Mouse (Mus musculus): ENCODE results near the gene Dnah7c.
A peak's percentile ranks its signal among the peaks of the same experiment; 100 is the strongest.
"Not testable (repeated sequence)": the region's sequence is repeated elsewhere in the genome, so short reads cannot be mapped to it uniquely, and the experiment has no call there.

Dnah7c gene

DNA sequence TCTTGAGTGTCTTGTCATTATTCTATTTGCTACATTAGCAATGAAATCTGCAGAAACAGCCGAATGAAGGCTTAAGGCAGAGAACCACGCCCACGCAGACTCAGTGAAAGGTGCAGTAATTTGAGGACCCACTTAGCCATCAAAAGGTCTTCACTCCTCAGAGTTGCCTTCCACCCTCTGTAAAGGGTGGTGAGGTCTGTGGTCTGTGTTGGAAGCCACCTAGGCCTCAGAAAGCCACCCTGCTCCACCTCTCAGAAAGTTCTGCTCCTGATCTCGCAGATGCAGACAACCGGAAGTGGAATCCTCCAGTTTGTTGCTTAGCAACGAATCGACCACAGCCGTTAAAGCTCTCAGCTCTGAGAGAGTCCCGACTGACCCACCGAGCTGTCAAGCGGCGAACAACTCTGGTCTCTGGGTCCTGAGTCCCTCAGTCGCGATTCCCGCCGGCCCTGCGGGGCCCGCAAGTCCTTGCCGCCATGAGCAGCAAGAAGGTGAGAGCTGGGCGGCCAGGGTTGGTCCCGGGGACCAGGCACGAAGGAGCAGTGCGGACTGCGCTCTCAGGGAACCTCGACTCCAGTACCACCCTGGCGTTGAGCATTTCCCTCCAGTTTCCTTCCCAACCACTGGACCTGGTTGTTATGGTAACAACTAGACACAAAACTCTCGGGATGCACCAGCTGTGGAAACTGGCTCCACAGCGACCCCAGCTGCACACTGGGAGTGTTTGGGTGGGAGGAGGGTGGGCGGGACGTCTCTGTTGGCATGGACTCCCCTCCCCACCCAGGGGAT lies at the start of gene Dnah7c:
TSS of gene Dnah7c (plus strand) at position 456 of the 789 bp plus-strand sequence.
- peak; percentile 56 for DNase-seq (ENCODE audit: low read depth, low spot score)

- not testable (repeated sequence) for DNase-seq (ENCODE audit: low read depth, low spot score)
Measured at GRCm38 (mm10) chr1:46380641-46381040, 44.8 kb upstream of the Dnah7c start.

- DNase-seq (ENCODE audit: low read depth, low spot score) = not testable (repeated sequence)
Measured at GRCm38 (mm10) chr1:46394681-46395297, 30.6 kb upstream of the Dnah7c start.

- no peak for DNase-seq (ENCODE audit: low read depth, low spot score)
Measured at GRCm38 (mm10) chr1:46408324-46409115, 16.9 kb upstream of the Dnah7c start.

GRCm38 (mm10) chr1:46414798-46415197 lies 10.6 kb upstream of the Dnah7c start:
- not testable (repeated sequence) for DNase-seq (ENCODE audit: low read depth, low spot score)

DNA sequence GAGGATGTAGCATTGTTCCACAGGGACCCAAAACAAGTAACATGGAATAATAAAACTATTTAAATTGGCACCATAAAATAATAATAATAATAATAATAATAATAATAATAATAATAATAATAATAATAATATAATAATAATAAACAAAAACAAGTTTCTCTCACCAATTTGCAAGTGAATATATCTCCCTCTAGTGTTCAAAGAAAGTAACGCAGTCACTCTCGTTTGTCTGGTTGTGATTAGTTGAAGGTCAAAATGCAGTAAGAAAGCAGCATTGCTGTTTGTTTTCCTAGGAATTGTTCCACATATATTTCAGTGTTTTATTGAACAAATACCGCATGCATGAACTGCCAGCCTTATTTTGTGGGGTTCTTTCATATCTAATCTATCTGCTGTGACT lies 8.4 kb upstream of the Dnah7c start:
- peak; percentile 53 for DNase-seq (ENCODE audit: low read depth, low spot score)

DNA sequence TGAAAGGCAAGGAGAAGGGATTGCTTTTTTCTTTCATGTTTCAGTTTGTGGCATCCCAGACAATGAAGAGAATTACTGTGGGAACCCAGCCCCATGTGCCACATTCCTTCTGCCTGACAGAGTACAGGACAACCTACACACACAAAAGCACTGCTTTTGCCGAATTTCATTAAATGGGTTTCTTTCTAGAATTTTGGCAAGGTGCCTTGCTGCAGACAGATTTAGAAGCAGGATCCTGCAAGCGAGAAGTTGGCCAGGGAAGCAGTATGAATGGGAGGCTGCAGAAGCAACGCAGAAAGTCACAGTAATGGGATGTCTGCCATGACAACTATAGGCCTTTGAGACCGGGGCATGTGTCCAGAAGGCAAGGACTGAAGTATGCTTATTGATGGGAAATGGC lies 6.4 kb upstream of the Dnah7c start:
- not testable (repeated sequence) for DNase-seq (ENCODE audit: low read depth, low spot score)

DNA sequence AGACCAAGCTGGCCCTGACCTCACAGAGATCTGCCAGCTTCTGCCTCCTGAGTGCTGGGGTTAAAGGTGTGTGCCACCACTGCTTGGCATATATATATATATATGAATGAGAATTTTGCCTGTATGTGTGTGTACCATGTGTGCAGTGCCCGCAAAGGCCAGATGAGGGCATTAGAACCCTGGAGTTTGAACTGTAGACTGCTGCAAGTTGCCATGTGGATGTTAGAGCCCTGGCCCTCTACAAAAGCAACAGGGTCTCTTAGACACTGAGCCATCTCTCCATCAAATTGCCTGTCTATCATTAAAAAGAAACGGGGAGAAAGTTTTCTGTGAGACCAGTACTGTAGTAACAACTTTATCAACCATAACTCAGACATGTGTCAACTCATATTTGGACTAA lies 3.0 kb downstream of the Dnah7c start:
- no peak for DNase-seq (ENCODE audit: low read depth, low spot score)

DNA sequence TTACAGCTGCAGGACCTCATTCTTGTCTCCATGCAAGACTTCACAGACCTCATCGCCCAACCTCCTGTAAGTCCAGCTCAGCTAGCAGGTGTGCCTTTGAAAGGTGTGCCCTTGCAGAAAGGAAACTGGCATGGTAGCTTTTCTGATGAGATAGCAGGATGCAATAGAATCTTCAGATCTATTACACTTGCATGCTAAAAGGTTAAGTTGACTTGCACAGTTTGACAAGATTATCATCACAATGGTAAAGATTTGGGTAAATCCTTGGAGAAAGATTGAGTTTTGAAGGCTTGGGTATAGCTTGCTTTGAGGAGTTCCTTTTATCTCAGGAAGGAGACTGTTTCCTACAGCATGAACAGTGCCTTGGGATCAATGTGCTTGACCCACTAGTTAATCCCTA lies 89.3 kb downstream of the Dnah7c start:
- not testable (repeated sequence) for DNase-seq (ENCODE audit: low read depth, low spot score)

GRCm38 (mm10) chr1:46521032-46521431 lies 95.6 kb downstream of the Dnah7c start:
- DNase-seq (ENCODE audit: low read depth, low spot score) = no peak

DNA sequence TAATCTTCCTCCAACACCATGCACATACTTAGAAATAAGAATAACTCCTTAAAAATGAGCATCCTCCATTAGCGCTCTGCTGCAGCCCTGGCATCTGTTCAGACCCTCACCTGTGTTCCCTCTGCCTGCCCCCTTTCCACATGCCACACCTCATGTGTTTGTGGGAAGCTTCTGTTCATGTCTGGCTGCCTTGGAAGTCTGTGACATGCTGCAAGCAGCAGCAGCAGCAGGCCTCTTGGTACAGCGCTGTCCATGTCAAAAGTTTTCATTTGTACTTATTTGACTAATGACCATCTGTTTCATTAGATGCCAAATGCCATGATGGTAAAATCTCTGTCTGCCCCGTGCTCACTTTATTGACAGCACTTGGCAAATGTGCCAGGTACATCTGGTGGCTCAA lies 101.1 kb downstream of the Dnah7c start:
- not testable (repeated sequence) for DNase-seq (ENCODE audit: low read depth, low spot score)

DNA sequence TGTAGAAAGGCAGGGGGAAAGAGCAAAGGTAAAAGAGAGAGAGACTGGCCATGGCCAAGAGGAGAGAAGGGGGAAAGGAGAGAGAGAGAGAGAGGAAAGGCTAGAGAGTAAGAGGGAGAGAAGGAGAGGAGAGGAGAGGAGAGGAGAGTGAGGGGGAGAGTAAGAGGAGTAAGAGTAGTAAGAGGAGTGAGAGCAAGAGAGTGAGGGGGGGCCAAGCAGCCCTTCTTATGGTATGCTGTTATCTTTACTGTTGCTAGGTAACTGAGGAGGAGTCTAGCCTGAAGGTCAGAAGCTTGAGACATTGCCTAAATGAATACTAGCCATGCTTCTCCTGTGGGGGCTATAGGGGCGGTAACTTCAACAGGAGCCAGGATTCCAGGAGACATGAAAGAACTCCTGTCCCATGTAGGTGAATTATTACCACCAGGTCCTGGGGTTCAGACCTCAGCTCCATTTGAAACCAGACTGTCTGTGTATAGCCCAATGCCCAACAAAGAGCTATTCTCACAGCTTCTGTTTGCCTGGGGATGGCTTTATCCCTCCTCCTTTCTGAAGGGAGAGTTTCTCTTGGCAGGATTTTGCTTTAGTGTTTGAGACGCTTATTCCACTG lies 119.5 kb downstream of the Dnah7c start:
- no peak for DNase-seq (ENCODE audit: low read depth, low spot score)

GRCm38 (mm10) chr1:46580385-46580784 lies 155.0 kb downstream of the Dnah7c start:
- peak; percentile 49 for DNase-seq (ENCODE audit: low read depth, low spot score)

DNA sequence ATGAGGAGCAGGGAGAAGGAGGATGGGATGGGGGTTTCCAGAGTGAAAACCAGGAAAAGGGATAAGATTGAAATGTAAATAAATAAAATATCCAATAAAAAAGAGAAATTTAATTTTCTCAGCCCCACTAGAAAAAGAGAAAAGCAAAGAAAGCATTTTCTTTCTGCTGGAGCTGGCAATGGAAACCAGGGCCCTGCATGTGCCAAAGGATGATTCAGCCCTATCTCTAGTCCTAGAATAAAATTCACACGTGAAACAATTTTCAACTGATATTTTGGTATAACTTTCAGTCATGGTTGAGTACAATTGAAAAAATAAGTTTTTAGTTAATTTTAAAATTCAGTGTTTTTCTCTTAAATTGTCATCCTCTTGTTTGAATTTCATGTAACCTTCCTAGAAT lies 168.4 kb downstream of the Dnah7c start:
- peak; percentile 43 for DNase-seq (ENCODE audit: low read depth, low spot score)

DNA sequence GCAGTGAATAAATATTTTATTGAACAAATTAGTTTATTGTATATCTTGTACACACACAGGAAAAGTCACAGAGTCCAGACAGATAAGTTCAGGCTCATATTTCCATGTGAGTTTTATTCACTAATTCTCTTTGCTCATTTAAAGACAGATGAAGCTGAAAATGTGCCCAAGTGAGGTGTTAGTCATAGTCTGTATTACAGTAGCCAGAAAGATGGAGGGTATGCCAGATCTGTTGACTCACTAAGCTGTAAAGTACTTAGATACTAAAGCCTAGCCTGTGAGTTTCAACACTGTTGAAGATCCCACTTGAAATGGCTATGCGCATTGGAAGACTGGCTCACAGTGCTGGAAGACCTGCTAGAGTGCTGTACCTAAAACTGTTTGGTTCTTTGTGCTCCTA lies 171.0 kb downstream of the Dnah7c start:
- peak; percentile 57 for DNase-seq (ENCODE audit: low read depth, low spot score)

- no peak for DNase-seq (ENCODE audit: low read depth, low spot score)
Measured at GRCm38 (mm10) chr1:46620331-46620730, 194.9 kb downstream of the Dnah7c start.

- DNase-seq (ENCODE audit: low read depth, low spot score) = peak; percentile 37
Measured at GRCm38 (mm10) chr1:46625914-46626313, 200.5 kb downstream of the Dnah7c start.

GRCm38 (mm10) chr1:46649821-46650220 lies 224.4 kb downstream of the Dnah7c start:
- DNase-seq (ENCODE audit: low read depth, low spot score) = not testable (repeated sequence)

DNA sequence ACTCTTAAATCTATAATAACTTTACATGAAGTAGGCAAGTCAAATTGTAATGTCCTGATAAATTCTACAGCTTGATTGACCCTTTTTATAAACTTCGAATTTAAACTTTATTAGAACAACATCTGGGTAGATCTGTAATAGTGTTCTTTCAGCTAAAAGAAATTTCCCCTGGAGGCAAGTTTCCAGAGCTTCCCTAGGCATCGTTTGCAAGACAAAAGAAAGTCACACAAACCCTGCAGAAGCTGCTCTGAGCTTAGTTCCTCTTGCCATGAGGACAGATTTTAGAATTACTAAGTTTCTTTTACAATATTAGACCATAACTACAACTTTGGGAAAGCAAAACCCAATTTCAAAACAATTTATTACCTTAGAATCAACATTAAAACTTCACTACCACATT lies 227.3 kb downstream of the Dnah7c start:
- not testable (repeated sequence) for DNase-seq (ENCODE audit: low read depth, low spot score)

- DNase-seq (ENCODE audit: low read depth, low spot score) = not testable (repeated sequence)
Measured at GRCm38 (mm10) chr1:46724810-46725209, 299.4 kb downstream of the Dnah7c start.

- no peak for DNase-seq (ENCODE audit: low read depth, low spot score)
Measured at GRCm38 (mm10) chr1:46725266-46725665, 299.9 kb downstream of the Dnah7c start.

- peak; percentile 35 for DNase-seq (ENCODE audit: low read depth, low spot score)
Measured at GRCm38 (mm10) chr1:46725719-46726118, 300.3 kb downstream of the Dnah7c start.
